Mouse (Mus musculus): ENCODE measurements at regions not wholly inside any gene's neighbourhood (a gene's known extent, or its start where the extent isn't known, plus 50 kb on each side); places are given as distances from the start of the nearest gene placed in this dataset.

- no peak for DNase-seq (ENCODE audit: low read depth, low spot score)
Observed at GRCm38 (mm10) chr13:107193426-107193825, 171.5 kb upstream of the Kif2a start.

- DNase-seq (ENCODE audit: low read depth, low spot score): no peak
Observed at GRCm38 (mm10) chr13:107187258-107187878, 165.4 kb upstream of the Kif2a start.

- DNase-seq (ENCODE audit: low read depth, low spot score): peak; percentile 15
Observed at GRCm38 (mm10) chr13:107182544-107182943, 160.6 kb upstream of the Kif2a start.

GRCm38 (mm10) chr13:107179551-107179950, 157.6 kb upstream of the Kif2a start:
- no peak for DNase-seq (ENCODE audit: low read depth, low spot score)

GRCm38 (mm10) chr13:107177595-107177994, 155.7 kb upstream of the Kif2a start:
- DNase-seq (ENCODE audit: low read depth, low spot score): no peak

GRCm38 (mm10) chr13:107175891-107176290, 154.0 kb upstream of the Kif2a start:
- no peak for DNase-seq (ENCODE audit: low read depth, low spot score)

- DNase-seq (ENCODE audit: low read depth, low spot score): peak; percentile 21
Observed at GRCm38 (mm10) chr13:107168599-107169149, 146.7 kb upstream of the Kif2a start.

- DNase-seq (ENCODE audit: low read depth, low spot score): no peak
Observed at GRCm38 (mm10) chr13:107167856-107168598, 146.1 kb upstream of the Kif2a start.

GRCm38 (mm10) chr13:107151548-107151947, 129.6 kb upstream of the Kif2a start:
- no peak for DNase-seq (ENCODE audit: low read depth, low spot score)

GRCm38 (mm10) chr13:107141209-107141608, 119.3 kb upstream of the Kif2a start:
- no peak for DNase-seq (ENCODE audit: low read depth, low spot score)

GRCm38 (mm10) chr13:107134125-107134524, 112.2 kb upstream of the Kif2a start:
- no peak for DNase-seq (ENCODE audit: low read depth, low spot score)

- DNase-seq (ENCODE audit: low read depth, low spot score): no peak
Observed at GRCm38 (mm10) chr13:107126636-107127035, 104.7 kb upstream of the Kif2a start.

- no peak for DNase-seq (ENCODE audit: low read depth, low spot score)
Observed at GRCm38 (mm10) chr13:107124130-107124668, 102.3 kb upstream of the Kif2a start.

GRCm38 (mm10) chr13:107113949-107114690, 92.2 kb upstream of the Kif2a start:
- peak; percentile 77 for DNase-seq (ENCODE audit: low read depth, low spot score)

GRCm38 (mm10) chr13:107108045-107108444, 86.1 kb upstream of the Kif2a start:
- no peak for DNase-seq (ENCODE audit: low read depth, low spot score)

GRCm38 (mm10) chr13:107107572-107107971, 85.6 kb upstream of the Kif2a start:
- no peak for DNase-seq (ENCODE audit: low read depth, low spot score)

GRCm38 (mm10) chr13:107105510-107105909, 83.6 kb upstream of the Kif2a start:
- no peak for DNase-seq (ENCODE audit: low read depth, low spot score)

- peak; percentile 72 for DNase-seq (ENCODE audit: low read depth, low spot score)
Observed at GRCm38 (mm10) chr13:107101598-107101997, 79.7 kb upstream of the Kif2a start.

GRCm38 (mm10) chr13:107100852-107101325, 79.0 kb upstream of the Kif2a start:
- DNase-seq (ENCODE audit: low read depth, low spot score): no peak

GRCm38 (mm10) chr13:107100116-107100515, 78.2 kb upstream of the Kif2a start:
- no peak for DNase-seq (ENCODE audit: low read depth, low spot score)

- DNase-seq (ENCODE audit: low read depth, low spot score): no peak
Observed at GRCm38 (mm10) chr13:107097005-107097404, 75.1 kb upstream of the Kif2a start.
